Mouse (Mus musculus): ENCODE measurements around the gene Tlx3.

Tlx3 gene

GRCm38 (mm10) chr11:33196447-33197132 is 6.8 kb downstream of the Tlx3 start:
- no peak for DNase-seq

- DNase-seq, result no peak
Measured at GRCm38 (mm10) chr11:33195531-33196446, 7.6 kb downstream of the Tlx3 start.

GRCm38 (mm10) chr11:33195061-33195460 is 8.3 kb downstream of the Tlx3 start:
- no peak for DNase-seq

- no peak for DNase-seq
Measured at GRCm38 (mm10) chr11:33193695-33194094, 9.7 kb downstream of the Tlx3 start.

- DNase-seq, result no peak
Measured at GRCm38 (mm10) chr11:33181804-33182203, 21.6 kb downstream of the Tlx3 start.

- no peak for DNase-seq
Measured at GRCm38 (mm10) chr11:33180701-33181116, 22.7 kb downstream of the Tlx3 start.

- DNase-seq, result no peak
Measured at GRCm38 (mm10) chr11:33179802-33180201, 23.6 kb downstream of the Tlx3 start.

- DNase-seq, result peak; percentile 49 to 51
Measured at GRCm38 (mm10) chr11:33176525-33177245, 26.7 kb downstream of the Tlx3 start.

GRCm38 (mm10) chr11:33175768-33176167 is 27.6 kb downstream of the Tlx3 start:
- DNase-seq, result no peak

GRCm38 (mm10) chr11:33170489-33170888 is 32.9 kb downstream of the Tlx3 start:
- DNase-seq, result peak; percentile 57 to 65

- peak; percentile 99 to 100 for DNase-seq
Measured at GRCm38 (mm10) chr11:33162998-33163506, 40.3 kb downstream of the Tlx3 start, which contains the start of gene Npm1. Npm1 (minus strand) TSS chr11:33163206.

- peak; percentile 71 to 89 for DNase-seq
Measured at GRCm38 (mm10) chr11:33162211-33162997, 41.0 kb downstream of the Tlx3 start.

GRCm38 (mm10) chr11:33159741-33160140 is 43.6 kb downstream of the Tlx3 start:
- DNase-seq, result no peak

- DNase-seq, result no peak
Measured at GRCm38 (mm10) chr11:33157453-33158196, 45.8 kb downstream of the Tlx3 start.

GRCm38 (mm10) chr11:33156436-33157015 is 46.9 kb downstream of the Tlx3 start:
- DNase-seq, result no peak

GRCm38 (mm10) chr11:33154459-33154858 is 48.9 kb downstream of the Tlx3 start:
- DNase-seq, result no peak

GRCm38 (mm10) chr11:33152997-33153396 is 50.4 kb downstream of the Tlx3 start:
- DNase-seq, result no peak

- no peak for DNase-seq
Measured at GRCm38 (mm10) chr11:33151780-33152145, 51.6 kb downstream of the Tlx3 start.

- DNase-seq, result no peak
Measured at GRCm38 (mm10) chr11:33151128-33151779, 52.1 kb downstream of the Tlx3 start.
